Mouse (Mus musculus): ENCODE results near the gene Ahnak2.
A peak's percentile ranks its signal among the peaks of the same experiment; 100 is the strongest.

DNA sequence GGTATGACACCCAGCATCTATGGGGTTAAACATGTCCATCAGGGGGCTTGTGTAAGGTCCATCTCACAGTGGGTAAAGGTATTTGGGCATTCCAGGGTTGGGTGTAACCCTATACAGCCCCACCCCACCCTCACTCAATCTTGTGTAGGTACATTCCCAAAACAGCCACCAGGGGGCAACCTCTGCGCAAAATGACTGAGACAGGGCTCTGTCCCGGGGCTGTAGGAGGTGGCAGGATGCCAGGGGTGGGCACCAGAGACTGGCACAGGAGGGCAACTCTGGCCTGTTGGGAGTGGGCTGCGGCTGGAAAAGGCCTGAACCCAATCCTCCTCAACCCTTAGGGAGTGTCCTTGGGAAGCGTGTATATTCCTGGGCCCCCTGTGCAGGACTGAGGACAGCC is 2.0 kb downstream of the Ahnak2 start:
- TF ChIP-seq MAX (IDR thresholded peaks at IDR 0.05; ENCODE audit: low read length) (no peak), CTCF (IDR thresholded peaks at IDR 0.05 in 2 of 3, conservative IDR thresholded peaks at IDR 0.05 in 1 of 3; ENCODE audit: control insufficient read depth in 1 of 3, insufficient read depth in 1 of 3, low read depth in 2 of 3, low read length in 3 of 3, poor library complexity in 1 of 3, severe bottlenecking in 1 of 3) (peak in 2 of 3 experiments; percentile 97 to 99; a peak in 4 of 6 replicates), MYC (IDR thresholded peaks at IDR 0.05; ENCODE audit: low read depth, low read length) (no peak), ZMIZ1 (IDR thresholded peaks at IDR 0.05; ENCODE audit: low read depth, low read length) (no peak), CHD2 (IDR thresholded peaks at IDR 0.05; ENCODE audit: low read length) (no peak), POLR2A (IDR thresholded peaks at IDR 0.05; ENCODE audit: control insufficient read depth in 1 of 2, insufficient read depth in 1 of 2, low read depth in 1 of 2, low read length in 2 of 2, poor library complexity in 1 of 2) (no peak), RCOR1 (IDR thresholded peaks at IDR 0.05; ENCODE audit: low read depth, low read length) (no peak; the same call in 1 of the 2 replicates), NRF1 (IDR thresholded peaks at IDR 0.05; ENCODE audit: insufficient read depth, low read depth, low read length, poor library complexity, severe bottlenecking) (no peak), POLR2AphosphoS5 (IDR thresholded peaks at IDR 0.05; ENCODE audit: borderline replicate concordance, low read depth, low read length) (no peak), UBTF (IDR thresholded peaks at IDR 0.05; ENCODE audit: borderline replicate concordance, insufficient read depth, low read depth, low read length) (no peak), MAFK (IDR thresholded peaks at IDR 0.05; ENCODE audit: borderline replicate concordance, low read depth, low read length) (no peak), ELF1 (IDR thresholded peaks at IDR 0.05; ENCODE audit: low read depth, low read length) (no peak)

Data from MEL (cell line).